Mouse (Mus musculus) embryo, embryonic 10.5 days (tissue): ENCODE data around the gene Ppm1l.

Source experiments
- DNase-seq: peaks from one replicate; pipeline ENCODE4 v3.0.0-alpha.2; 2015; ENCODE audit warnings: low spot score

Gene Ppm1l

DNA sequence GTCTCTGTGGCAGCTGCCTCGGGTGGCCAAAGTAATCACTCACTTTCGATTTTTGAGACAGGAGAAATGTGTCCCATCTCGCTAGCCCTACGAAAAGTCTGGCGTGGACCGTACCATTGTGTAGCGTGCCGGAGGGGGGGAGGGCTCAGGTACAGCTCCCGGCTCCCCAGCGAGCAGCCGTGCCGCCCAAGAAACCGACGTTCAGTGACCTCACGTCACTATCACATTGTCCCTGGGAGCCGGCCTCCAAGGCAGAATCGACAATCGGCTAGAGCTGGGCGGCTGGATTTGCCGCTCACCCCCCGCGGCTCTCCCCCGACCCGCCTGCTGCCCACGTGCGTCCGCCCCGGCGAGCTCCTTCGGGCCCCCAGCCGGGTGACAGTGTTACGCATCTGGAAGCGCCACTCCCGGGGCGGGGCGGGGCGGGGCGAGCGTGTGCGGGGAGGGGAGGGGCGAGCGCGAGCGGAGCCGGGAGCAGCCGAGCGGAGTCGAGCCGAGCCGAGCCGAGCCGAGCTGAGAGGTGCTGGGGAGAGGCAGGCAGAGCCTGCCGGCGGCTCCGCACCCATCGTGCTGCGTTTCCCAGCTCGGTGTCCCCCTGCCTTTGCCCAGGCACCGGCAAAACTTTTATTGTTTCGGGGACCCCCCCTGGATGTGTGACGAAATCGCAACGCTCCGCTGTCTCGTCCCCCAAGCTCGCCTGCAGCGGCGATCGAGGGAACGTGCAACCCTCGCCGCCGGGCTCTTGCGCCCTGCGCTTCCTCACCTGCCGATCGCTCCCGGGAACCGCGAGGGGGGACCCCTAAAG lies at the start of gene Ppm1l:
TSS of gene Ppm1l (plus strand) at position 471 of the 805 bp plus-strand sequence.
- peak; percentile 94 for DNase-seq

DNA sequence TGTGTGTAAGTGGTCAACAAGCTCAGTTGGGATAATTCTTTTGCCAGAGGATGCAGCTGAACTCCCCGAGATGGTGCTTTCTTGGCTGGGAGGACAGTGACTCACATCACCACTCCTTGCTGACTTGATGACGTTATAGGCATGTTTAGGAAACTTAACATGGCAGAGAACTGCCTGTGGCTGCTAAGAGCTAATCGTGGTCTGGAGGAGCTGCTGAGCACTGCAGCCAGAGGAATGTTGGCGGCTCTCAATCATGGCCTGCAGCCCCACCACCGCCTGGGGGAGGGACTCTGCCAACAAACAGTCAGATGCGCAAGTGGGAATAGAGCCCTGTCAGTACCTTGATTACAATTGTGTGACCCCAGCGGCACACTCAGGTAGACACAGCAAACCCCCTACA lies 44.8 kb upstream of the Ppm1l start:
- DNase-seq: no peak

DNA sequence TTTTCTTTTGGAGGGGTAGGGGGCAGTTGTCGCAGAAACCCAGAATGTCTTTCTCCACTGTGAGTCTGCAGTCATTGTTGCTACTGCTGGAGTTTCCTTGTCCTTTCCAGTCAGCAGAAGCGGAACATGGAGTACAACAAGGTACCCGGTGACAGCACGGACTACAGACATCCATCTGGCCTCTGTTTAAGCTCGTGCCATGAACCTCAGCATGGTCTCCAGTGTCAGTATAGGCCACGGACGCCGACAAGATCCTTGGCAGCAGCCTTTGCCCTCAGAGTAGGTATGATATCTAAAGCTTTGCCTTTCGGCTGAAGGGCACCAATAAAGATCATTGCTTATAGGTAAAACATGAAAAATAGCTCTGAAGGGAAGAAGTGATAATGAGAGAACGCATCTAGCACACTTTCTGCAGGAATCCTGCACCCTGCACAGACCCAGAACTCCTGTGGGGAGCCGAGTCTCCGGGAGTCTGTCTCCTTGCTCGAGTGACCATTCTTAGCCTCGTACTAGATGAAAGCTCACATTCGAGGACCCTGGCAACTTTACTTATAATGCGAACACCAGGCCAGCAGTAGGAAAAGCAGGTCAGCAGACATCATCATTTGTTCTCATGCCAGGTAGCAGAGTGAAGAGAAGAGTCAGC lies 42.5 kb upstream of the Ppm1l start:
- DNase-seq: no peak

DNA sequence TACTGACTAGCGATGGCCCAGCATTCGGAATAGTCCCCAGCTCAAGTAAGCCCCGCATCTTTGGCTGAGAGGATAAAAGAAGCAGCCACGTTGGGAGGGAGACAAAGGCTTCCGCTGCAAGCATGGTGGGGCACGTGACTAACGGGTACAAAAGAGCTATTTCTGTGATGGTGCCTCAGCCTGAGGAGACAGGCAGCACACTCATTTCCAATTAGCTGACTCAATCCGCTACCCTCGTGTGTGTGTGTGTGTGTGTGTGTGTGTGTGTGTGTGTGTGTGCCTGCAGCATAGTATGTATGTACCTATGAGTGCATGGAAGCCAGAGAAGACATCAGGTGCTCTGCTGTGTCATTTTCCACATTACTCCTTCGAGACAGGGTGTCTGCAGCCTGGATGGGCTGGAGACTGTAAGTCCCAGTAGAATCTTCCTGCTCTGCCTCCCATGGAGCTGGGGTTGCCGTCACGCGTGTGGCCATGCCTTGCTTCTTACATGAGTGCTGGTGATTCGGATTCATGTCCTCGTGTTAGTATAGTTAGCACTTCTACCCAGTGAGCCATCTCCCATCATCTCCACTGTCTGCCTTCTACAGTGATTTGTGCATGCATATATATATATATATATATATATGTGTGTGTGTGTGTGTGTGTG lies 41.9 kb upstream of the Ppm1l start:
- DNase-seq: peak; percentile 52

DNA sequence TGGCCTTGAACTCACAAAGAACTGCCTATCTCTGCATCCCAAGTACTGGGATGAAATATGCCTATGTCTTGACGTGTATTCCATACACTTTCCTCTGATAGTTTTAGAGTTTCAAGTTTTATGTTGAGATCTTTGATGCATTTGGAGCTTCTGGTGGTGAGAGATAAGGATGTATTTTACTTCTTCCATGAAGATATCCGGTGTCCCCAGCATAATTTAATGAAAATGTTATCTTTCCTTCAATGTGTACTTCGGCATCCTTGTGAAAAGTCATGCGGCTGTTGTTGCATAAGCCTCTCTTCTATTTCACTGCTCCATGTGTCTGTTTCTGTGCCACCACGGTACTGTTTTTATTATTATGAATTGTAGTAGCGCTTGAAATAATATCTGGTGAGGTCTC lies 38.0 kb upstream of the Ppm1l start:
- DNase-seq: no peak

DNA sequence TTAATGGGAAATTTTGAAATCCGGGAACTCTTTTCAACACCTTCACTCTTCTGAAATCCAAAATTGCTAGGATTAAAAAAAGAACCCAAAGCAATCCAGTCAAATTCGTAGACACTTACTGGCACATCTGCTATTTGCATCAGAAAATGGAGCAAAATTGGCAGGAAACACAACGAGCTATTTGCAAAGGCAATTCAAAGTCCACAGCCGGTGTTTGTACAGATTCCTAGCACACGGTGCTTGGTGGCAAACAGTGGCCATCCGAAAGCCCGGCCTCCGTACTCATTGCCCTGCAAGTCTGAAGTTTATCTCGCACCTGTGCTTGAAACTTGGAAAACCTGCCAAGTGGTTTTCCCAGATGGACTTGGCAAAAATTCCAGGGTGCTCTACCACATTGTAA lies 34.3 kb upstream of the Ppm1l start:
- DNase-seq: no peak

DNA sequence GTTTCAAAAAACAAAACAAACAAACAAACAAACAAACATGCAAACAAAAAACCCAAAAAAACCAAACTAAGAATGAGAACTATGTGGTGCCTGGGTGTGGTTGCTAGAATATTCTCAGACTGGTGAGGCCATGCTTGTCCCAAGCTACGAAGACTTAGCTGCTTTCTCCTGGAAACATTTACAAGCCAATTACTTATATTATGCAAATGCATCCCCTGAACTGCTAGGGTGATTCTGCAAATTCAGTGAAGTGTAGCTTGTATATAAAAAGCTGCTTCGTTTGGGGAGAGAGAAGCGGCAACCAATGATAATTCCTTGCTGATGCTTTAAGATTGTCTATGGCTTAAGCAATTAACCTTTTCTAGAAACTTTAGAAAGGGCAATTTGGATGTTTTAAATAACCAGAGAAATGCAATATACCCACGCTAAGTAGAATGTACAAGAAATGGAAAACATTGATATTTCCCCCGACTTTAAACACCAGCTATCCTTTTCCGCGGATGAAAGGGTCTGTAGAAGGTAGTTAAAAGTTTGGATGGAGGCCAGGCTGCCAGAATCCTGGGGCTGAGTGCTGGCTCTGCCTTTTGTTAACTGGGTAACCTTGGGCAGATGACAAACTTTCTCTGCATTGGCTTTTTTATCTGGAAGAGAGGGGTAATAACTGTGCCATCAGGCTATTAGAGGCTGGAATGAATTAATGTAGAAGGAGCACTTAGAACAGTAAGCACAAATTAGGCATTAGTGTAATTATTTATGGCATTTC lies 33.4 kb upstream of the Ppm1l start:
- DNase-seq: no peak

DNA sequence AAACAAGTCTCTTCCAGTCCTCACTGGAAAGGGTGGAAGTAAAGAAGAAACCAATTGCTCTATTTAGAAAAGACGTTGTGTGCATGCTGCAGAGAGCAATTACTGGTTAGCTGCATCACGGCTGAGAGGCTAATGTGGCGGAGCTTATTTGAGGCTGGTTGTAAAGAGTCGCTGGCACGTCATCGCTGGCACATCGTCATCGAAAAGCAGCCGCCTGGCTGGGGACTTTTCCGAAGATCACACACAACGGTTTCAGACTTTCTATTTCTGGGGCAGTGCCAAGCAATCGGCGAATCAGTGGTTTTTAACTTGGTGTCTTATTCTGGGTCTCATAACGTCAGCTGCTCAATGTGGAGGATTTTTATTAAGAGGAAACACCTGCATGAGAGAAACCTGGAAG lies 26.8 kb upstream of the Ppm1l start:
- DNase-seq: no peak

DNA sequence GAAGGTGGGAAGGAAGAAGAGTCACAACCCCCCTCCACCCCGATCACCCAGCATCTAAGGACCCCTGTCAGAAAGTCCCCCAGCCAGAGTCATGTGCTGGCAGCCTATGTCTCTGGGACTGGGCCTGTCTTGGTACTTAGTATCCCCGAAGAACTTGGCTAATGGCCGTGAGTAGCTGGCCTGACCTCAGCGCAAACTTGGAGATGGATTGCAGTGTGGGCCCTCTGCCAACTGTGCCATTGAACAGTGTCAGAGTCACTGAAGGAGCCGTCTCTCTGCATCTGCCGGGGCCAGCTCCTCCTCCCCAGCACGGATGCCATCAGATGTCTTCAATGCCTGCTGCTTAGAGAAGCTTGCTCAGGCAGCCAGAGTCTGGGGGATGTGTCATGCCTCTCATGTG lies 26.4 kb upstream of the Ppm1l start:
- DNase-seq: no peak

DNA sequence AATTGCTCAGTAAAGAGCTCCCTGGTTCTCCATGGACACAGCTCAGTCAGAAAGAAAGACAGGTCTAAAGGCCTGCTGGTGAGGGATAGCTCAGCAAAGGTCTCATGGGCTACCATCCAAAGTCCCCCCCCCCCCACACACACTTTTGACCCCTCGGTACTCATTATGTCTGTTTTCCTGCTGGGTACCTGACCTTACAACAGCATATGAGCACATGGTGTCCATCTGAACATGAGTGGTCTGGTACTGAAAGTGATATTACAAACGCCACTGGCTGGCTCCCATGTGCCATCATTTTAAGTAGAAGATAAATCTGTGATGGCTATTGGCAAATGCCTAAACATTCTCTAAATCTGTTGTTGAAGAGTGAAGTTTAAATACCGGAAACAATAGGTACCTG lies 25.8 kb upstream of the Ppm1l start:
- no peak for DNase-seq

DNA sequence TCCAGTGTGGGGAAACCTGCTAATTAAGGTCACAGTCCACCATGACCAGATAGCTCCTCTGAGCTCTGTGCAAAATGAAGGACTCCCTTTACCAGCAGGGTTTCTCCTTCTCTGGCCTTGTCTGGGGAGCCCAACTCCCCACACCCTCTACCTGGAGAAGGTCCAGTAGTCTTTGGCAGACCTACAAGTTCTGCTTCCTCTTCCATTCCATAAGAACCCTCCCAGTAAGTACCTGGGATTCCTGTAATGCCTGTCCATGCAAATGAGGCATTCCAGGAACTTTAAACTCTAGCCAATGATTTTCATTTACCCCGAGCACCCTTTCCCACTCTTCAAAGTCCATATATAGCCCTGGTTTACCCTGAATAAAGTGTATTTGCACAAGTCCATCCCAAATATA lies 24.0 kb upstream of the Ppm1l start:
- no peak for DNase-seq

DNA sequence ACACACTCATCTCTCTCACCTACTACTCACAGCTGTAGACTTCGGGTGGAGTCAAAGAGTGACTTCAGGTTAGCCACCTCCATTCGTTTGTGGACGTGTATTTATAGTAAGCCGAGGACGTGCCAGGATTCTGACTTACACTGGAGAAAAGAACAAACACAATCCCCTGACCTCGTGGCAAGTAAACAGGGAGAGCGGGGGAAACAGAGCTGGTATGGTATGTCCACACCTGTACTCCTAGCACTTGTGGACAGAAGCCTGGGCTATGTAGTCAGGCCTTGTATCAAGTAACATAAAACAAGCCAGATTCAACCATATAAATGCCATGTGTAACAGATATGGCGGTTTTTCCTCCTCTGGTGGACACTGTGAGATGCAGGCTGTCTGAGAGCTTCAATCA lies 20.4 kb upstream of the Ppm1l start:
- DNase-seq: no peak

DNA sequence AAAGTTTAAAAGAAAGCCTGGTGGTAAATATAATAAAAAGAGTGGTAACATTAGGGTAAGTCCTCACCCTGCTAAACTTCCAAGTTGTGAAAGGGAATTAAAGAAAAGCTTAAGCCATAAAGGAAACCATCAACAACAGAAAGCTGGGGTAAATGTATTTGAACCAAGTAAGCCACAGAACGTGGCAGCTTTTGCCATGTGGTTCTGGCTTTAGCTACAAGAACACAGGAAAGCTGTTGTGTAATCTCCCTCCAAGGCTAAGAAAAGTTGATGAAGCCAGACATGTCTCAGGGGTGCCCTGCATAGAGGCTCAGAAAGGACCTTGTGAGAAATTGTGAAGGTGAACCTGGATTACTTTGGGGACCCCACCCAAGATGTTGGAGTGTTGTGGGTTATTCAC lies 16.5 kb upstream of the Ppm1l start:
- no peak for DNase-seq

DNA sequence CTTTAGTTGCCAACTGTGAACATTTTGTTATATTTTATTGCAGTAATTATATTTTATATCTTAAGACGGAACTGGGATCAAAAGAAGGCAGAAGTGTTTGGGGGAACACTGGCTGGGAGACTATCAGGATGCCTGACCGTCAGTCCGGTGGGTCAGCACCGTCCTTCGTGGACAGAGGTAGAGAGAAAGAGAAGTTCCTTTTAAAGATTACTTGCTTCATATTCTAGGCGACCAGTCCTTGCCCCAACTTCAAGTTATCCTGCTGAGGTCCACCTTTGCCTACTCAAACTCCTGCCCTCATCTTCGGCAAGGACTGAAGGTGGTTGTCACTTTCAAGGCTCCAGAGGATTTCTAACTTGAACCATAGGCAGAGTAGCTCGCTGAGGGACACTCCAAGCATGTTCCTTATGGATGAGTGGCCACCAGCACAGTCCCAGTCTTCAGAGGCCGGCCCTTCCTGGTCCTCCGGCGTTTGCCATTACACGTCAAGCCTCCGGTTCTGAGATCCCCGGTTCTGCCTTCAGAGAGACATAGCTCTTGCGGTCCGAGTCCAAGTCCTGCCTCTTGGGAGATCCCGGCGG lies 761 bp upstream of the Ppm1l start:
- no peak for DNase-seq

DNA sequence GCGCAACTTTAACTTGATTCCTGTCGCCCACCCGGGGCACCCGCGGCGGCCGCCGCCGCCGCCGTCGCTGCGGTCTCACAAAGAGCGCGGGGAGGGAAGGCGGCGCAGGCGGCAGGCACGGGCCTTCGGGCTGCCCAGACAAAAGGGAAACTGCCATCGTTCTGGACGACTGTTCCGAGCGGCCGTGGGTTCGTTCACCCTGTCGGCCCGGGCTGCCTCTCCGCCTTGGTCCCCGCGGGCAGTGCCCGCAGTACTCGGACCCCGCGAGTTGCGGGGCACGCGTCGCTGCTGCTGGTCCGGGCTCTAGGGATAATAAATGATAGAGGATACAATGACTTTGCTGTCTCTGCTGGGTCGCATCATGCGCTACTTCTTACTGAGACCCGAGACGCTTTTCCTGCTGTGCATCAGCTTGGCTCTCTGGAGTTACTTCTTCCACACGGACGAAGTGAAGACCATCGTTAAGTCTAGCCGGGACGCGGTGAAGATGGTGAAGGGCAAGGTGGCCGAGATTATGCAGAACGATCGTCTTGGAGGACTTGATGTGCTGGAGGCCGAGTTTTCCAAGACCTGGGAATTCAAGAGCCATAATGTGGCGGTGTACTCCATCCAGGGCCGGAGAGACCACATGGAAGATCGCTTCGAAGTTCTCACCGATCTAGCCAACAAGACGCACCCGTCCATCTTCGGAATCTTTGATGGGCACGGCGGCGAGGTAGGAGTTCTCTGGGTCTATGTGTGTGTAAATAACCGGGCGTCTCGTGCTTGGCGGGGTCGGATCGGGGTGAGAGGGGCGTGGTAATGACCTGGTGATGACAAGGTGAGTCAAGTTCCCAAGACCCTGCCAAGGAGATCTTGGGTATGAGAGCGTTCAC lies 827 bp downstream of the Ppm1l start:
- peak; percentile 68 for DNase-seq

DNA sequence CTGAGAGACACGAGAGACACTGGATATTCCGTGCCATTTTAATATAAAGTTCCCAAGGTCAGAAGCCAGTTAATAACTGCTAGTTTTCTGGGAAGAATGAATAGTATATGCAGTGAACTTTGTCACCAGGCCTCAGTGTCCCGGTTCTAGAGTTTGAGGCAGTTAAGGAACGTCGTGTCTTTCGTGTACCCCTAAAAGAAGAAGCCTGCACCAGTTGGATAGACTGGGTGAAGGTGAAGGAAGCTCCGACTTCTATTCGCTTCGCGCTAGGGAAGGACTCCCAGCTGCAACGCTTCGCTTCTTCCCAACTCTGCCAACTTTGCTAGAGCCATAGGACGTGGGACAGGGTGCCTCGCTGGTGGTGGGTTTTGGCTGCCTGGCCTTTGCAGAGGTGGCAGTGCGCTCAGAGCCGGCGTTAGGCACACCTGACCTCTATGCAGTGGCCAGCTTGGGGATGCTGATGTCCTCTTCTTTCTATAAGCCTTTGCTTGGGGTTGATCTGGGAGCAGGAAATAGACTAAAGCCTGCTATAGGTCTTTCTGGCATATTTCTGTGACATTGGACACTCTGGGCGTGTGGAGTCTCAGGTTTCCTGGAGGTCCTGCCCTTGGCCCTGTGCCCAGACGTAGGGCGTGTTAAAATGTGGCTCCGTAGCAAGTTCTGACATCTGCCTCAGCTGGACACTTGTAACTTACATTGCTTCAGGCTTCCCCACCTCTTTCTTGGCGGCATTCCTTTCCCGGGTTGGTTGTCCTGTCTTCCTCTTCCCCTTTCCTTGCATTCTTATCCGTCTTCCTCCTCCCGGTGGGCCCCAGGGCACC lies 1.7 kb downstream of the Ppm1l start:
- DNase-seq: peak; percentile 72

DNA sequence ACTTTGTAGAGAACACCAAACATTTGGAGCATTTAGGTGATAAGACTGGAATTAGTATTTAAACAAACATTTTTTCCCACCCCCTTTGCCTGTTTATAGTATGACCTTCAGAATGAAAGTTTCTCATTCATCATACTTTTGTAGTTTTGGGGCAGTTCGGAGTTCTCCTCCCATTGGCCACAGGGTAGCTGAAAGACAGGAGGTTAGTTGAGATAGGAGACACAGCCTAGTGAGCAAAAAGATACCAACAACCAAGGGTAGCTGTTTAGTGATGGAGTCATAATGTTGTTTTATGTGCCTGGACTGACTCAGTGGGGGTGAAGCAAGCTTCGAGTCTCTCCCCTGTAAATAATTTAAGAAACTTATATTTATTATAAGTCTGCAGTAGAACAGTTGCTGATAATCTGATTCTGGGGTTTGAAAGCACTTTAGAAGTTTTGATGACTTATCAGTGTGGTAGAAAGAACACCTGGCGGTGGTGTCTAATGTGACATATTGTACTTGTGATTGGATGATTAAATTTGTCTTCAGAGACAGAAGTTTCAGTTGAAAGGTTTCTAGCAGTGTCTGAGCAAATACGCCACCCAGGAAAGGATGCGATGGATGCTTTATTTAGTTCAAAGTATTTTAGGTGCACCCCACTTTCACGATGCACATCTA lies 2.5 kb downstream of the Ppm1l start:
- DNase-seq: no peak

DNA sequence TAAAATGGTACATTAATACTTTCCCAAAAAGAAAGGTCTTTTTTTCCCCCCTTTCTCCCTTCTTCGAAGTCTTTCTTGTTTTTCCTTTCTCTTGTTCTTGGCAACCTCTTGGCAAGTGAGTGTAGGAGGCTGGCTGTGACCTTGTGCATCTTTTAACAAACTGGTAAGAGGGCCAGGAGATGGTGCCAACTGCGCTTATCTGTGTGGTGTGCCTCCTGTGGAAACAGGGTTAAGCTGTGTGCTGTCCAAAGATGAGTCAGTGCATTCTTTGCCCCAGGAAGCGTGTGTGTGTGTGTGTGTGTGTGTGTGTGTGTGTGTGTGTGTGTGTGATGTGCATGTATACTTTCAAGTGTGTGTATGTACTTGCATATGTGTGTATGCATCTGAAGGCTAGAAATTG lies 7.3 kb downstream of the Ppm1l start:
- DNase-seq: no peak

DNA sequence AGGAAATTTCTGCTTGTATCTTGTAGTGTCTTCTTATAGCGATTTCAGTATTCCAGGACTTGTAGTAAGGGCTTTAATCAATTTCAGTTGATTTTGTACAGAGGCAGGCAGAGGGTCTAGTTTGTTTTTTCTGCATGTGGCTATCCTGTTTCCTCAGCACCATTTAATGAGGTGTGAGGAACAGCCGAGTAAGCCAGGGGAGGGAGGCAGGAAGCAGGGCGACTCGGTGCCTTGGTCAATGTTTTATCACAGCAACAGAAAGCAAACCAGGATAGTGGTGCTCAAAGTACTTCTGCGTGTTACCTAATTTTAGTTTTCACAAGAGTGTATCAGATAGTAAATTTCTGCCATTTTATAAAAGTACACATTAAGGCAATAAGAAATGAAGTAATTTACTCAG lies 13.2 kb downstream of the Ppm1l start:
- DNase-seq: no peak

DNA sequence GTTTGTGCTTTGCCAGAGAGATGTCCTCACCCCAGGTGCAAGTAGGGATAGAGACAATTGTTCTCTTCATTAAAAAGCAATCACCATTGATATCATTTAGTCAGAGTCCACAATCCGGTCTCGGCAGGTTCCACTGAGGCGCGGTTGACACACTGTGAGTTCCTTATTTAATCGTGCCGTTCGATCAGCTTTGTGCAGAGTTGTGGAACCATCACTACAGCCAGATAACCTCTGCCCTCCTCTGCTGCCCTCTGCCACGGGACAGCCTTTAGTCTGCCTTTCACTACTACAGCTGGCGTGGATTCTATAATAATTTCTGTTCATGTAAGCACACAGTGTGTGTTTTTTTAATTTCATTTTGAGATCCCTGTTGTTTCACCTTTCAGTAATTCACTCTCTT lies 17.2 kb downstream of the Ppm1l start:
- no peak for DNase-seq
